Mouse (Mus musculus) kidney, adult 2 months (tissue): ENCODE data around the gene Bola3. TPM values are rescaled to one million over a fixed set of nuclear protein-coding genes. Genes with fewer than 3 reads are reported as not detected.

Source experiments
- DNase-seq: peaks from one replicate; pipeline ENCODE4 v3.0.0; 2021
- H3K27ac ChIP-seq: fragments of 200-500 bp; 2 replicates; pipeline ENCODE4 v1.5.1; 2012; ENCODE audit warnings: low read depth, low read length, control low read depth, inconsistent platforms; ENCODE audit not compliant: insufficient read depth
- H3K27me3 ChIP-seq: fragments of 200-500 bp; replicated peaks from 2 replicates; pipeline ENCODE4 v1.6.1; 2012; ENCODE audit warnings: mild to moderate bottlenecking, moderate library complexity, low read length, inconsistent platforms; ENCODE audit not compliant: control insufficient read depth, insufficient read depth
- H3K36me3 ChIP-seq: fragments of 200-500 bp; 2 replicates; pipeline ENCODE4 v1.6.1; 2012; ENCODE audit warnings: mild to moderate bottlenecking, moderate library complexity, low read length, inconsistent platforms; ENCODE audit not compliant: control insufficient read depth, insufficient read depth
- H3K4me1 ChIP-seq: fragments of 200-500 bp; 2 replicates; pipeline ENCODE4 v1.6.1; 2011; ENCODE audit warnings: low read length; ENCODE audit not compliant: control insufficient read depth, insufficient read depth
- H3K4me3 ChIP-seq: fragments of 200-500 bp; 2 replicates; pipeline ENCODE4 v1.5.1; 2011; ENCODE audit warnings: mild to moderate bottlenecking, low read depth, low read length, control low read depth; ENCODE audit not compliant: insufficient read depth
- CTCF ChIP-seq: fragments of 200-500 bp; conservative IDR thresholded peaks from 2 replicates; pipeline ENCODE4 v1.5.1; 2011; ENCODE audit warnings: low read depth, mild to moderate bottlenecking, control low read depth, low read length, moderate library complexity, mixed read lengths; ENCODE audit not compliant: insufficient read depth, insufficient read length
- POLR2A ChIP-seq: fragments of 200-500 bp; IDR thresholded peaks from one replicate; pipeline ENCODE4 v1.6.1; 2011; ENCODE audit warnings: low read depth, low read length, control low read depth
- WGBS: fragments of 180-500 bp; shearing (Covaris S2); methylation state at CpG from one replicate; pipeline ENCODE4 v1.1.7; 2018; 5-methylcytosine and 5-hydroxymethylcytosine counted together
- polyA plus RNA-seq: library from polyadenylated mRNA; depleted of rRNA; stranded (reverse); fragments of >200 nt; gene quantifications from 2 replicates; pipeline ENCODE4 v1.2.3, GENCODE M21; 2012

Gene Bola3
- polyA plus RNA-seq, 1 experiment, result 125 TPM

DNA sequence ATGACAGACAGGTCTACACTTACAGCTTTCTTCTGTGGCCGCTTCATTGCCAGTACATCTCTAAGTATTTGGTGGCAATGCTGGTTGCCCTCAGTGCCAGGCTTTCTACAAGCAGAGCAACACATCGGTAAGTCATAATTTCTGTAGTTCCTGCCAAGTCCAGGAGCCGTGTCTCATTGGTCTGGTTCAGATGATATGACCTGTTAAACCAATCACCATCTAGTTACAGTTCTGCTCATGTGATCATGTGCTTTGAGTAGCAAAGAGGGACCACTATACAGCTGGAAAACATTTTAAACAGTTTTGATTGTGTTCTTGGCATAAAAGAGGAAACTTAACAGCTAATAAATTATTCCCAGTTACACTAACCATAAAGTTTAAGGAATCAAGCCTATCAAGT, 1.0 kb upstream of the Bola3 start:
- Histone ChIP-seq H3K27ac (no peak overlapping the region), H3K4me3 (no peak overlapping the region), H3K36me3 (no peaks in the 10 kb centered on the region), H3K4me1 (peaks cover 10% of the 10 kb centered on the region; the same call in 1 of the 2 replicates), H3K27me3 (no peaks in the 10 kb centered on the region)
- 77% methylated on average over 3 of the region's 3 CpGs for WGBS
- TF ChIP-seq POLR2A, result no peak
- TF ChIP-seq CTCF, result no peak
- DNase-seq, result no peak

DNA sequence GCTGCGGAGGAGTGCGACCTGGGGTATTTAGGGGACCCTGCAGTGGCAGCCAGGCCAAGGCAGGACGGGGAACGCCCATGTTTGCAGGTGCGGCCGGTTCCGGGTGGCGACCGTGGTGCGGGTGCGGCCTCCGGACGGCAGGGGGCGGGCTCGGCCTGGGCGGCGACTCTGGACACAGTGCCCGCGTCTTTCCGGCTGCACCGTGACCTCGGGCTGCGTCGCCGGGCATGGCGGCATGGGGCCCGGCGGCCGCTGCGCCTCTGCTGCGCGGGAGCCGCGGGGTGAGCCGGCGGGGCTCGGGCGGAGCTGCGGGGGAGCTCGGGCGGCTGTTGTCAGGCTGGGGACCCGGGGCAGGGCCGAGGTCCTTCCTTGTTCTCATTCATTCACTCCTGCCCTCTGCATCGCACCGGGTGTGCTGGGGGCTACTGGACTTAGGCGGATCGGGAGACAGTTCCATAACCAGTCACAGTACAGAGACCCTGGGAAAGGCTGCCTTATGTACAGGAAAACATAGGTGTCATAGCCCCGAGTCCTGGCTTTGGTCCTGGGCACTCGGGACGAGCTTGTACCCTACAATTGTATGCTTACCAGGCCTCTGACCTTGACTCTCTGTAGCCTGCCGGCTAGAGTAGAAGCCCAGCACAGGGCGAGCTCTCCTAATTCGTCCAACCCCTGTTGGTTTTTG, 469 bp downstream of the Bola3 start:
- Histone ChIP-seq H3K4me1 (peaks cover 10% of the 10 kb centered on the region; the same call in 1 of the 2 replicates), H3K27ac (peak overlapping the region; percentile 46), H3K27me3 (no peaks in the 10 kb centered on the region), H3K4me3 (peak overlapping the region; percentile 87), H3K36me3 (no peaks in the 10 kb centered on the region)
- TF ChIP-seq POLR2A (peak; percentile 59), CTCF (peak; percentile 77)
- WGBS, result under 1% methylated on average over 53 of the region's 53 CpGs
- DNase-seq, result peak; percentile 93

DNA sequence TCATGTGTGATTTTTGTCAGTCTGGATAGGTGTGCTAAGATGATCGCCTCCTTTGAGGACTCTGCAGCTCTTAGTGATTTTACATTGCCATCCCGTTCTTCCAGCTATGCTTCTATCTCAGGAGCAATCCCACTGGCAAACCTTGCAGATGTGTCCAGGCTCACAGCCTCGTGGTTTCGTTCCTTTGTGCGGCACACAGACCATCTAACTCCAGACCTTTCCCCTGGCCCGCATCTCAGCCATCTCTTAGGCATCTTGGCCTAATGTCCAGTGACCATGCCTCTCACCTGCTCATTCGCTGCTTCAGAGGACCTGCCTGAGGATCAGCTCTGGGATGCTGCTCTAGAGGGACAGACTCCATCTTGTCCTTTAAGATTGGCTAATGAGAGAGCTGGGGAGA, 1.2 kb downstream of the Bola3 start:
- H3K27ac ChIP-seq, result peak overlapping the region; percentile 46; the same call in 1 of the 2 replicates

DNA sequence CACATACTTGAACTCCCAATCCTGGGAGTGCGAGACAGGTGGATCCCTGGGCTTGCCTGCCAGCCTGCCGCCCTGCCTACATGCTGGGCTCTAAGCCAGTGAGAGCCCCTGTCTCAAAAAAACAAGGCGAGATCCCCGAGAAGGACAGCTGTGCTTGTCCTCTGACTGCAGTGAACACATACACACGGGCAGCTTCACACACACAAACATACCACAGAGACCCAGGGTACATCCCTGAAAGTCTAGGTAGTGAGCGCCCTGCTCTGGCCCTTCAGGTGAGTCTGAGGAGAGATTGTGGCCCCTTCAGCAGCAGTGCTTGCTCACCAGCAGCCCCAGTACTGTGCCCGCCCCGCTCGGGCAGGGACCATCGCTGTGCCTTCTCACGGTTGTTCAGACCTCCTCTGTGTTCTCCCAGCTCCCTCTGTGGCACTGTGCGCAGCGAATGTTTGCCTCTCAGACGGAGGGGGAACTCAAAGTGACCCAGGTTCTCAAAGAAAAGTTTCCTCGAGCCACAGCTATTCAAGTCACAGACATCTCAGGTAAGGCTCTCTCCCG, 2.0 kb downstream of the Bola3 start:
- no peak overlapping the region for H3K4me3 ChIP-seq
- peaks cover 14% of the 10 kb centered on the region; the same call in 1 of the 2 replicates for H3K4me1 ChIP-seq
- no peak overlapping the region for H3K27ac ChIP-seq
- 91% methylated on average over 16 of the region's 16 CpGs for WGBS
- DNase-seq, result no peak
- TF ChIP-seq CTCF (no peak), POLR2A (no peak)
- no peaks in the 10 kb centered on the region for H3K27me3 ChIP-seq
- H3K36me3 ChIP-seq, result no peaks in the 10 kb centered on the region

More for the DNA sequence above, 1.2 kb downstream of the Bola3 start:
- peaks cover 13% of the 10 kb centered on the region; the same call in 1 of the 2 replicates for H3K4me1 ChIP-seq
- TF ChIP-seq CTCF (no peak), POLR2A (no peak)
- WGBS, result 78% methylated on average over 7 of the region's 7 CpGs
- H3K4me3 ChIP-seq, result peak overlapping the region; percentile 87
- no peaks in the 10 kb centered on the region for H3K27me3 ChIP-seq
- DNase-seq, result no peak
- no peaks in the 10 kb centered on the region for H3K36me3 ChIP-seq

DNA sequence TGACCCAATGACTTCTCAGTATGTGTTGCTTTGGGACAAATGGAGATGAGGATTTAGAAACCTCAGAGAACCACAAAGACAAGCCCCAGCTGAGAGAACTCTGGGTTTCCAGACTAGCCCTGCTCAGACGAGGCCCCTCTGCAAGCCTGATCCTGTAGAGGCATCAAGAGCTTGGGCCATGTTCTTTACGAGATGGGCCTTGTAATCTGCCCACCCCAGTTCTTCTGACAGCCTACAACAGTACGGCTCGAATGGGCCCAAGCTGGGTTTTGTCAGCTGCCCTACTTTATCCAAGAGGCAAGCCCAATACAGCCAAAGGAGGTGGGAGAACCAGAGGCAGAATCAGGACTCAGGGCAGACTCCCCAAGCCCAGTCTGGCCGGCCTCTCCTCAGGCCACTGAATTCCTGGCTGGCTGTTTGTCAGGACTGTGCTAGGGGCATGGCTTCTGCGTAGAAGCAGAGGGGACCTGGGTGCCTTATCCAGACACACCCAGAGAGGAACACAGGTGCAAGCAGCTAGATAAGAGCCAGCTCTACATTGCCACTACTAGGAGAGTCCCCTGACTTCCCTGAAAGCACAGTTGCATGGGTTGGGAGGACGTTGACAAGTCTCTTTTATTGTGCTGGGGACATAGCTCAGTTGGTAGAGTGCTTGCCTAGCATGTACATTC, 2.7 kb downstream of the Bola3 start:
- H3K4me3 ChIP-seq, result no peak overlapping the region
- no peak for DNase-seq
- no peaks in the 10 kb centered on the region for H3K36me3 ChIP-seq
- H3K27me3 ChIP-seq, result no peaks in the 10 kb centered on the region
- 85% methylated on average over 7 of the region's 7 CpGs for WGBS
- peaks cover 14% of the 10 kb centered on the region; the same call in 1 of the 2 replicates for H3K4me1 ChIP-seq
- H3K27ac ChIP-seq, result no peak overlapping the region
- no peak for TF ChIP-seq CTCF
- no peak for TF ChIP-seq POLR2A

DNA sequence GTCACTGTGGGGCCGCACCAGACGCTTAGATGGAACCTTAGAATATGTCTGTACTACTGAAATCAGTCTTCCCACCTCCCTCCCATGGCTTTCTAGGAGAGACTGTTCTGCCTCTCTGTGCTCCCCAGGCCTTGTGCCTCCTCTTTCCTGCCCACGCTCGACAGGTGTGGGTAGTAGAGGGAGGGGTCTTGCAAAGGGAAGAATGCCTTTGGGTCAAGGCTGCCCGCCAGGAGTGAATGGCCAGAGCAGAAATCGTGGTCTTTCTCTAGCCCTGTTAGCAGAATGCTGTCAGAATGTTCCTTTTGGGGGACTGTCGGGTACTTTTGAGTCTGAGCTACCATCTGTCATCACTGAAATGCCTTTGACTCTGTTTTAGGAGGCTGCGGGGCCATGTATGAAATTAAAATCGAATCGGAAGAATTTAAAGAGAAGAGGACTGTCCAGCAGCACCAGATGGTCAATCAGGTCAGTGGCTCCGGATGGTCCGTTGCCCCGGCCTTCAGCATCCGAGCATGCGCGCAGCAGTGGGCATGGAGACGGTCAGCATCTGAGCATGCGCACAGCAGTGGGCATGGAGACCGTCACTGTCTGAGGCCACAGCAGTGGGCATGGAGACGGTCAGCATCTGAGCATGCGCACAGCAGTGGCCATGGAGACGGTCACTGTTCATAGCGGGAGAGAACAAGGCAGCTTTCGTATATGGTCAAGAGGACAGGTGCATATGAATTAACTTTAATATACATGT, 3.9 kb downstream of the Bola3 start:
- 91% methylated on average over 24 of the region's 24 CpGs for WGBS
- Histone ChIP-seq H3K27ac (no peak overlapping the region), H3K36me3 (no peaks in the 10 kb centered on the region), H3K4me1 (peaks cover 14% of the 10 kb centered on the region; the same call in 1 of the 2 replicates), H3K27me3 (no peaks in the 10 kb centered on the region), H3K4me3 (no peak overlapping the region)
- no peak for TF ChIP-seq POLR2A
- TF ChIP-seq CTCF, result no peak
- DNase-seq, result no peak
